Mouse (Mus musculus) kidney, postnatal 4 days (tissue): ENCODE results near the gene Vasp.
A peak's percentile ranks its signal among the peaks of the same experiment; 100 is the strongest.

ENCODE experiments used
- DNase-seq, 2 experiments: peaks; one replicate each; pipeline ENCODE4 v3.0.0; 2021; ENCODE audit warnings: mixed read lengths in 2 of 2

Gene Vasp

DNA sequence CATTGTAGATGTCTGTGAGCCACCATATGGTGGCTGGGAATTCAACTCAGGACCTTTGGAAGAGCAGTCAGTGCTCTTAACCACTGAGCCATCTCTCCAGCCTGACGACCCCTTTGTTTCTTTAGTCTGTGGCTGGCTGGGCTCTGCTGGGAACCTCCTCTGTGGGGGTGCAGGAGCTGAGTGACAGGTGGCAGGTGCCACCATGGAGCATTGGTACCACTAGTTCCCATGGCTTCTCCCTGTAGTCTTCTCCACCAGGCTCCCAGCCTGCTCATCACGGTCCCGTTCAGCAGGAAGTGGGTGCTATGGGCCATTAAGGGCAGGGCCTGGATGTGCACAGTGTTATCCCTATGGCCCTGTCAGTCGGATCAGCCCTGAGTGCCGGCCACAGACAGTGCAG is 37.0 kb downstream of the Vasp start:
- DNase-seq = no peak

DNA sequence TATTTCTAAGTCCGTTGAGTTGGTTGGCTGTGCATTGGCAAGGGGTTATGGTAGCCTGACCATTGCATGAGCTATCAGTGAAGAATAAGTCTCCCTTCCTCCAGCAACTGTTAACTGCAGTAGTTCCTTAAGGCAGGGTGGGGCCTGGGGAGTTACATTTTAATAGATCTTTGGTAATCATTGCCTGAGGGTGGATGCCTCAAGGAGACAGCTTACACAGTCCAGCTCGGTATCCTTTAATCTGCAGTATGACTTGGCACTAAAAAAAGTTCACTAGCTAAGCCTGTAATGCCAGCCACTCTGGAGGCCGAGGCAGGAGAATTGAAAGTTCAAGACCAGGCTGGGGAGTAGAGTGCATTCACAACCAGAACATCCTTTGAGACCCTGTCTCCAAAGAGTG is 39.8 kb downstream of the Vasp start:
- no peak for DNase-seq

DNA sequence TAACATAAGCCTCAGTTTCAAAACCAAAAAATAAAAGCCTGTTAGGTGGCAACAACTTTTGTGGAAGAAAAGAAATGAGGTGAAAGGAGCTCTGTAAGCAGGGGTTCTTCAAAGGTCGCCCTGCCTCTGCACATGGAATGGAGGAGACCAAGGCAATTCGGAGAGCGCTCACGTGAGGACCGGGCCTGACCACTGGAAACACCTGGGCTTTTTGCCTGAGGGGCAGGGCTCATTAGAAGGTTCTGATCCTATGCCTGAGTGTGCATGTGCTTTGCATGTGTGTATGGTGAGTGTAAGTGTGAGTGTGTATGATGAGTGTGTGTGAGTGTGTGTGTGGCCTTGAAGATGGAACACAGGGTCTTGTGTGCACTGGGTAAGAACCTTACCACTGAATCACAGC is 40.7 kb downstream of the Vasp start:
- no peak for DNase-seq

DNA sequence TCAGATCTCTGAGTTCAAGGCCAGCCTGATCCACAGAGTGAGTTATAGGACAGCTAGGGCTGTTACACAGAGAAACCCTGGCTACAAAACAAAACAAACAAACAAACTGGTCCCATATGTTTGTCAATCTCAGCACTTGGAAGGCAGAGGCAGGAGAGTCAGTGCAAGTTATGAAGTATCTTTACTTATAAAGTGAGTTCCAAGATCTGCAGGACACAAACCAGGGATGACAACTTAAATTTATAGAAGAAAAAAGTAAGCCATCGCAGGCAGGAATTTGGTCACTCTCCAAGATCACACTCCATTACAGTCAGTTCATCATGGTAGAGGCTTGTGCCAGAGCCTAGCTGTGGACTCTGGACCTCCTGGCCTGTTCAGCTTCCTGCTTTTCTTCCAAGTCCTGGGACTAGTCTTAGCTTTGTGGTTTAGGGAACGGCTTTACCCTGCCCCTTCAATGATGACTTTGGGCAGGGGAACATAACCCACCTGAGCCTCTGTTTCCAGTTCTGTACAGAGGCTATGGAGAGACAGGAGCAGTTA is 41.5 kb downstream of the Vasp start:
- no peak for DNase-seq

DNA sequence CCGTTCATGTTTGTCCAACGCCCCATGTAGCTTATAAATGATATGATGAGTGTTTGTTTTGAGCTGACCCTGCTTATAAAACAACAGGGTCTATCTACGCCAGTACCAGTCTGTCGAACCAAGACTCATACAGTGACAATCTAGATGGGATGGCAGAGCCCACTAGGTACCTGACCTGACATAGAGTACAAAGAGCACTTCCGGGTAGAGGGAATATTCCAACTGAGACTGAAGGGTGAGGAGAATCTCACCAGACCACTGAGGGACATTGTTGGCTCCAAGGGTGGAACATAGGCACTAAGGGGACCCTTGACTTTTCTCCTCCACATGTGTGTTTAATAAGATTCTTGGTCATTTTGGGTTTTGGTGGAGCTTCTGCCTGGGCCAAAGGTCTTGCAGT is 42.2 kb downstream of the Vasp start:
- DNase-seq = no peak

DNA sequence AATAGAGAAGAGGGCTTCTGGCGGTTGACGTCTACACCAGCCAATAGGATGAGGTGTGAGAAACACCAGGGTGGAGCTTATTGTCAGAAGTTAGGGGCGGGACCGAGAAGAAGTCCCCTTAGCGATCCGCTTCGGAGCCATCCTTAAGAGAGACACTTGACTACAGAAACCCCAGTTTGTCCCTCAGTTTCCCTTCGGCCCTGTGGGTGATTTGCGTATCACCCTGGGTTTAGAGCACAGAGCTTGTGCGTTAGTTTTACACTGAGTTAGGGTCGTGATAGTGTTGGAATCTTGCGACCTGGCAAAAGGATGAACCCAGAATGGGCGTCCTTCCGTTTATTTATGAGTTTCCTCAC is 42.8 kb downstream of the Vasp start:
- DNase-seq = no peak

DNA sequence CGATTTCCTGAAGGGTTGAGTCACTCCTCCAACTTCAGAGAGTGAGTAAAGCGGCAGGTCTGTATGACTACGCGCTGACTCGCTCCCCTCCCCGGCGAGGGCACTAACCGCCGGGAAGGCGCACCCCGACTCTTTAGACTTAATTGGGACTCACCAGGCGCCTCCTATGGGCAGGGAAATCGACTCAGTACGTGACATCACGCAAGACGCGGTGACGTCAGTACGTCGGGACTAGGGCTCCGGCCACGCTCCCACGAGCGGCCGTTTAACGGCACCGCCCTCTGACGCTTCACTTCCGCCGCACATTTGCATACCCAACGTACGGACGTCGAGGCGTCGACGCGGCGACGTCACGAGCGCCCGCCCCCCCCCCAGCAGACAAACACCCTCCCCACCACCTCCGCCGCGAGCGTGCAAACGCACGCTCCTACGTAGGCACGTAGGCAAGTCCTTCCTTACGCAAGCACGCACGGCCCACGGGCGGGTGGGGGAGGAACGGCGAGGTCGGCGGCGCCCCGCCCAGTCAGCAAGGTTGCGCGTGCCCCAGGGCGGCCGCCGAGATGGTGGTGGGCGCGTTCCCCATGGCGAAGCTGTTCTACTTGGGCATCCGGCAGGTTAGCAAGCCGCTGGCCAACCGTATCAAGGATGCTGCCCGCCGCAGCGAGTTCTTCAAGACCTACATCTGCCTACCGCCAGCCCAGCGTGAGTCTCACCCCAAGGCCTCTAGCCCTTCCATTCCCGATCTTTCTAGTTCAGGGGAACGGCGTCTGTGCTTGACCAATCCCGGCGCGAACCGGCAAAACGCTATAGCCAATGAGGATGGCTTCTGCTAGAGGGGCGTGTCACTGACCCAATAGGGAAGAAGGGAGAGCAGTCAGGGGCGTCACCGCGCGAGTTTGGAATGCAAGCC is 43.5 kb downstream of the Vasp start, which contains the start of gene Opa3:
Opa3 (plus strand) TSS at position 452 of the 910 bp plus-strand sequence.
- DNase-seq = peak; percentile 100

DNA sequence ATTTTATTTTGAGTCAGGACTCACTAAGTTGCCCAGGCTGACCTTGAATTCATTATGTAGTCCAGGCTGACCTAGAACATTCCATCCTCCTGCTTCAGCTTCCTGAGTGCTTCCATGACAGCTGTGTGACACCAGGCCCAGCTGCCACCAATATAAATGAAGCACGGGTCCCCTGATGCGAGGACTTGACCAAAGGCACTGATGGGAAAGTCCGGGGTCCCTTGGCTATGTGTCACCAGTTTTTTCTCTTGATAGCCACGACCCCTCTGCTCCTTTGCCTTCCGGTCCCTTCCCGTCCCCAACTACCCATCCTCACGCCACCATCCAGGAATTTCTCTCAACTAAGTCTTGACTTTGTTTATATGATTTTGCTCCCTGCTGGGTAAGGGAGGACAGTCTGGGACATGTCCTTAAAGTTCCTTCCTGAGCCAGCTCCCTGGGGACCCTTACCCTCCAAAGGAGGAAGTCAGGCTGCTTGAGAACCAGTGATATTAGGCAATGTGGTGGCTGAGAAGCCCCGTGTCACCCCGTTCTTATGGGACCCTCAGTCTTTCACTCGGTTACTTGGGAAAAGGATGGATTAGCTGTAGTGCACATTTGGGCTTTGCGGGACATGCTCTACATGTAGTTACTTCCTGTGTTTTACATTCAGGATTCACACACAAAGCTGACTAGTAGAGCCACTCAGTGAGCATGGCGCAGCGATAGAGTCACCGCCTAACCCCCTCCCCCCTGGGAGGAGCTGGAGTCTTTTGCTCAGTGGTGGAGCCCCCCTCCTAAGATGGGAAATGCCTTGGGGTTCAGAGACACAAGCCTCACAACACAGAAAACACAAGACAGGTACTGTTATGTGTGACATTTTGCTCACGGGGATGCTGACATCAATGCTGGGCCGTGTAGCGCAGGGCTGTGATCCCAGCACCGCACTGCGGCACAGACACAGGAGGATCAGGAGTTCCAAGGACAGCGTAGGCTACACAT is 44.5 kb downstream of the Vasp start:
- peak; percentile 48 to 68 for DNase-seq

DNA sequence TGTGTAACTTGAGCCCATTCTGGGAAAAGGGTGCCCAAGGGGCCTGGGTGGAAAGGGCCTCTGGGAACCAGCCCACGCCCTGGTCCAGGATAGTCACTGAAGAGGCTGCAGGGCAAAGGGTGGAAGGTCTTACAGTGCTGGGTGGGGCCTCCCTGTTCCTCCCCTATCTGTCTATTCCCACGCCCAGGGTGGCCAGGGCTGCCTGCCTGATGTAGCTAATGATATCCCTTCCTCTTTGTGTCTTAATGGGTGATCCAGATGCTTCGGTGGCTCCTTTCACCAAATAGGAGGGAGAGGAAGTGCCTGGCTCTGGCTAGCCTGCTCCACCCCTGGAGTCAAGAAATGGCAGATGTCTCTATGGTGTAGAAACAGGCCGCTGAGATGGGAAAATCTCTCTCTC is 46.7 kb downstream of the Vasp start:
- no peak for DNase-seq

DNA sequence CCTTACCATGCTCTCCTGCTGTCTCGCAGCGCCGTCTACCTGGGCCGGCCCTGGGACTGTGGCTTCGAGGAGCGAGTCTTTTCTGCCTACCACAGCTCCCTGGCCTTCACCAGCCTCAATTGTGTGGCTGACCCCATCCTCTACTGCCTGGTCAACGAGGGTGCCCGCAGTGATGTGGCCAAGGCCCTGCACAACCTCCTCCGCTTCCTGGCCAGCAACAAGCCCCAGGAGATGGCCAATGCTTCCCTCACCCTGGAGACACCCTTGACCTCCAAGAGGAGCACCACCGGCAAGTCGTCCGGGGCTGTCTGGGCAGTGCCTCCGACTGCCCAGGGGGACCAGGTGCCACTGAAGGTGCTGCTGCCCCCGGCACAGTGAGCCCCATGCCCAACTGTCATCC is 48.7 kb downstream of the Vasp start:
- no peak for DNase-seq

DNA sequence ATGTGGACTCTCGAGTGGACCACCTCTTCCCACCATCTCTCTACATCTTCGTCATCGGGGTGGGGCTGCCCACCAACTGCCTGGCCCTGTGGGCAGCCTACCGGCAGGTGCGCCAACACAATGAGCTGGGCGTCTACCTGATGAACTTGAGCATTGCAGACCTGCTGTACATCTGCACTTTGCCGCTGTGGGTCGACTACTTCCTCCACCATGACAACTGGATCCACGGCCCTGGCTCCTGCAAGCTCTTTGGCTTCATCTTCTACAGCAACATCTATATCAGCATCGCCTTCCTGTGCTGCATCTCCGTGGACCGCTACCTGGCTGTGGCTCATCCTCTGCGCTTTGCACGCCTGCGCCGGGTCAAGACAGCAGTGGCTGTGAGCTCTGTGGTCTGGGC is 49.4 kb downstream of the Vasp start:
- no peak for DNase-seq

DNA sequence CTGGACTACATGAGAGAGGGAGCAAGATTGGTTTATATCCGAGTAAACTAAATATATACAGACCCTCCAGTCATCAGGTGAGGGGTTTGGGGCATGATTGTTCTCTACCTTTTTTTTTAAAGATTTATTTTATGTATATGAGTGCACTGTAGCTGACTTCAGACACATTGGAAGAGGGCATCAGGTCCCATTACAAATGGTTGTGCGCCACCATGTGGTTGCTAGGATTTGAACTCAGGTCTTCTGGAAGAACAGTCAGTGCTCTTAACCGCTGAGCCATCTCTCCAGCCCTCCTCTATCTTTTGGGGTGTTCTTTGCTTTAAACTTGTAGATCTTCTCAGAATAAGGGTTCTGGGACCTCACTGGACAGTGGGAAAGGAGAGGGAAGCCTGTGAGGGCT is 51.6 kb downstream of the Vasp start:
- DNase-seq = no peak

DNA sequence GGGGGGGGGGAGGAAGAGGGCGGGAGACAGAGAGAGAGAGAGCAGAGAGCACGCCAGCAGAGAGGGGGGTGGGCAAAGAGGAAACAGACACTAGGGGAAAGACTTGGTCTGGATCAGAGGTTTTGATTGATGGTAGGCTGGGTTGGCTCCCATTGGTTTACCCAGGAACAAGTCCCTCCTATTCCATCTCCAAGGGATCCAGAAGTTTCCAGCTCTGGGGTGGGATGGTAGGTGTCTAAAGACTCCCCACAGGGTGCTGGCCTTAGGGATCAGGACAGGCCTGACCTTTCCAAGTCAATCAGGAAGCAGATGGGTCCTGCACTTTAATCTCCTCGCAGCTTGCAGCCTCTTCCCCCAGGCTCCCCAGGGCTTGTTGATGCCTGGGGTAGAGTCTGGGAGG is 53.7 kb downstream of the Vasp start:
- peak in 1 of 2 experiments; percentile 38 for DNase-seq

DNA sequence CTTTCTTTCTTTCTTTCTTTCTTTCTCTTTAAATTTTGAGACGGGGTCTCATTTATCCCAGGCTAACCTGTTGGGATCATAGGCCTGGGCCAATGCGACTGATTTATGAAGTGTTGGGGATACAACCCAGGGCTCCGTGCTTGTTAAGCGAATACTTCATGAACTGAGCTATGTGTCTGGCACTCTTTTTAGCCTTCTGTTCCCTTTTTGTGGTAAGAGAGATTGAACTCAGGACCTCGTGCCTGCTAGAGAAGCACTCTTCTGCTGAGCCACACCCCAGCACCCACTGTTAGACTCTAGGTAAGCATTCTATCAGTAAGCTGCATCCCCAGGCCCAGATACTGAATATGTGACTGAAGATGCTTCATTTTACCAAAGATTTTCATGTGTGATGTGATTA is 54.1 kb downstream of the Vasp start:
- DNase-seq = no peak

DNA sequence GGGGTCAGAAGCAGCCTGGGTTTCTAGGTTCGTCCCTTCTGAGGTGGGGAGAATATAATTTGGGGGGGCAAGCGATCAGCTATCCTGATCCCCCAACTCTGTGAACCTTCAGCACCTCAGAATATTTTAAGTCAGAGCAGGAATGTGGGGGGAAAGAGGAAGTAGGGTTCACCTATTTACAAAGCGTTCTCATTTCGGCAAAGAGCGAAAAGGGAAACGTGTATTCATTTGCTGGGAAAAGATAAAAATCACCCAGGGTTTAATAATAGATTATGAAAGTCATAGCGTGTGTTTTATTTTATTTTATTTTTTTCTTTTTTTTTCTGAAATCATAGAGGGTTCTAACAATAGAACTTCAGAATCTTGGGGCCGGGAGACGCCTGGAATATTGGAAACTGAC is 56.7 kb downstream of the Vasp start:
- DNase-seq = no peak

DNA sequence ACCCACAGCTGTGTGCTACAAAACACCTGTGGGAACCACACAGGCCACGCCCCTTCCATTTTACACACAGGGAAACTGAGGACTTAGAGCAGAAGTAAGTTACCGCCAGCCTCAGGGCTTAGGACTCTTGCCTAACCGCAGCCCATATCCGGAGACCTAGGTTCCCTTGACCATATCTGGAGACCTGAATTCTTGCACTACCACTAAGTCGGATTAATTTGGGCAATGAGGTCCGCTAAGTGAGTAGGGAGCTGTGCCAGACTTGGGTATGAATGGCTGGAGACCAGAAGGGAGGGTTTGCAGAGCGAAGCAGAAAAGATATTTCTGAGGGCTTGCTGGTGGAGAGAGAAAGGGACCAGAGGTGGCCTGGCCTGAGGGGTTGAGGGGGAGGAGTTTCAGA is 57.2 kb downstream of the Vasp start:
- DNase-seq = no peak

DNA sequence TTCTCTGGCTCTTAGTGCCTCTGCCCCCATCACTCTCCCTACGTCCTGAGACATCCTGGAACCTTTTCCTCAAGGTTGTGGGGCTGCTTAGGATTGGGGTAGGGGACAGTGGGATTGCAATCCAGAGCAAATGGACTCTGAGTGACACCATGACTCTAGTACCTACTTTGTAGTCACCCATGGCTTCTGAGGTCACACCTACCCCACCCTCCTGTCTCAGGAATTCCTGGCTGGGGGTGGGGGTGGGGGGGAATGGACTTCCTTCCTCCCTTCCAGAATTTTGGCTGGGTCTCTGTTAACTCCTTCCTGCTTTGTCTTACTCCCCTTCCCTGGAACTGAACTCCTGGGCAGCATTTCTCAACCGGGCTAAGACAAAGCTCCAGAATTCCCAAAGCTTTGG is 58.2 kb downstream of the Vasp start:
- DNase-seq = no peak

DNA sequence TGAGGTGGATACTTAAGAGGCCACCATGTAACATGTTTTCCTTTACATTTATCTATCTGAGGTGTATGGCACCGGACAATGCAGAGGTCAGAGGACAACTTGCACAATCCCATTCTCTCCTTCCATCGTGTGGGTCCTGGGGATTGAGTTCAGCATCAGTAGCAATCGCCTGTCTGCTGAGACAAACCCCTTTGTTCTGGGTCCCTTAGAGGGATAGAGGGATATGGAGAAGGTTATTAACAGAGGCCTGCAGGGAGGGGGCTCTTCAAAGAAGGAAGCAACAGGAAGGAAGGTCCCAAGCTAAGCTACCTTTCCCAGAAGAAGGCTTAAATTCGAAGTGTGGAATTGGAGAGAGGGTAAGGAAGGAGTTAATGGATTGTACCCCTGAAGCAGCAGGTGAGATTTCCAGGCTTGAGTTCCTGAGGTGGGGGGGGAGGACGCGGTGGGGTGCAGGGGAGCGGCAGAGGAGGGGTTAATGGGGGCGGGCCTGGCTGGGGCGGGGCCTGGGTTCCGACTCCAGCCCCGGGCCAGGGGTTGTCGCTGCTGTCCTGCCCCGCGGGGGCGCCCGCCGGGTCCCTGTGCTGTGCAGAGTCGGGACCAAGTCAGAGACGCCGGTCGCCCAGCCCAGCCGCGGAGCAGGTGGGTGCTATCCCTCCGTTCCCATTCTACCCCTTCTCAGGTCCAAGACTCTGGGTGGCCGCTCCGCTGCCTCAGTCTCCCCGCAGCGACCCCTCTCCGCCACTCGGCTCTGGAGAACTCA is 59.4 kb downstream of the Vasp start, which contains the start of gene Gpr4:
Gpr4 (plus strand) TSS at position 543 of the 760 bp plus-strand sequence.
- DNase-seq = peak; percentile 72 to 83

DNA sequence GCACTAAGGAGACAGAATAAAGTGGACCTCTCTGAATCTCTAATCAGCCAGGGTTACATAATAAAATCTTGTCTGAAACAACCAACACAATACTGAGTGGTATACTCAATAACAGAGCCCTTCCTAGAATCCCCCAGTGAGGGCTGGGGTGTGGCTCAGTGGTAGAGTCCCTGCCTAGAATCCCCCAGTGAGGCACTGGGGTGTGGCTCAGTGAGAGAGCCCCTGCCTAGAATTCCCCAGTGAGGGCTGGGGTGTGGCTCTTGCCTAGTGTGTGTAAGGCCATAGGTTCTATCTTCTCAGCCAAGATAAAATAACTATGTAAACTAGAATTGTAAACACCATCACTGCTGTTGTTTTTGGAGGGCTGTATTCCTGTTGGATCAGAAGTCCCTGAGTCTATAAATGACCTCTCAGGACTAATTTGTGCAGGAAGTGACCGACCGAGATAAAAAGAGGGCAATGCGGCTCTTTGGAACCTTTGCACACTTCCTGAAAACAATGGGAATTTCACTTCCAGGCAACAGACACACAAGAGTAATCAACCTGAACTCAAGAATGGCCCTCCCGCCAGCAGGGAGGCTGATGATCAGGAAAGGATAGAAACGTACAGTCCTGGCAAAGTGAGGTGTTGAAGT is 60.5 kb downstream of the Vasp start:
- DNase-seq = no peak

DNA sequence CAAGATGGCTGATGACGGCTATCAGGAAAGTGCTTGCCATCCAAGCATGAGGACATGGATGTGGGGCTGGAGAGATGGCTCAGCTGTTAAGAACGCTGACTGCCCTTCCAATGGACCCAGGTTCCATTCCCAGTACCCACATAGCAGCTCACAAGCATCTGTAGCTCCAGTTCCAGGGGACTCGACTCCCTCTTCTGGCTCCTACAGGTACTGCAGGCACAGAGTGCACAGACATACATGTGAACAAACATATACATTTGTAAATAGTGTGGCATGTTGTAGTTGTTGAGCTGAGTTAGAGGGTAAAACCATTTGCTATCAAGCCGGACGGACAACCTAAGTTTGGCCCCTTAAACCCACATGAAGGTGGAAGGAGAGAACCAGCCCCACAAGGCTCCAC is 61.6 kb downstream of the Vasp start:
- DNase-seq = no peak

DNA sequence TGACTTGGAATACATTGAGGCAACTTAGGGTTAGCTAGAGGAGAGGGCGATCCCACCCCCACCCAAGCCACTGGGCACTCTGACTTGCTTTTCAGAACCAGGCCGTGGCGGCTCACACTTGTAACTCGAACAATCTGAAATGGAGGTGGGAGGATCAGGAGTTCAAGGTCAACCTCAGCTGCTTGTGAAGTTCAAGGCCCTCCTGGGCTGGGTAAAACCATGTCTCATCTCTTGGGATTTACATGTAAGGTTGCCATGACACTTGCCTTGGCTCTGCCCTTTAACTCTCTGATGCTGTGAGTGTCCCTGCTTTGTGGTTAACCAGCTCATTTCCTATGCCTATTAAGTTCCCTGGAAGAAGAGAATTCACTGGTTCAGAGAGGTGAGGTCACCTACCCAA is 62.1 kb downstream of the Vasp start:
- DNase-seq = no peak

DNA sequence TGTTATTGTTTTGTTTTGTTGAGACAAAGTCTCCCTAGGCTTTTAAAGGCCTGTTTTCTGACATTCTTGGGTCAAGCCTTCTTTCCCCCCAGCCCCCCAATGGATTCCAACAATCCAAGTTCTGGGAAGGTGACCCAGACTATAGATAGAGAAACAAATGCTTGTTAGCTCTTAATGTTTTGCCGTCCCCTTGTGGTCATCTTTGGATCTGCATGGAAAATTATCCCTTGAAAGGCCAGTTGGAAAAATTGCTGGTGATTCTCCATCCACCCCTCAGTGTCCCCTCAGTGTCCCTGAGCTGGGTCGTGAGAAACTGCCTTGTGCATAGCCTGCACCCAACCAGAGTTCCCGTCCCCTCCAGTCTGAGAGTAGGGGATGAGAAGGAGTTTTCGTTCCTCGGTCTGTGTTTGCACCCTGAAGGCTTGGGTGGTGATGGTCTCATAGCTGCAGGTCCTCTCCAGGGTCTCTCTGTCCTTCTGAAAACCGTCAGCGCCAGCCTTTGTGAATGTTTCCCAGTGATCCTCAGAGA is 62.6 kb downstream of the Vasp start:
- peak; percentile 58 to 69 for DNase-seq
